Mouse (Mus musculus): ENCODE measurements at regions not wholly inside any gene's neighbourhood (a gene's known extent, or its start where the extent isn't known, plus 50 kb on each side); places are given as distances from the start of the nearest gene placed in this dataset.

DNA sequence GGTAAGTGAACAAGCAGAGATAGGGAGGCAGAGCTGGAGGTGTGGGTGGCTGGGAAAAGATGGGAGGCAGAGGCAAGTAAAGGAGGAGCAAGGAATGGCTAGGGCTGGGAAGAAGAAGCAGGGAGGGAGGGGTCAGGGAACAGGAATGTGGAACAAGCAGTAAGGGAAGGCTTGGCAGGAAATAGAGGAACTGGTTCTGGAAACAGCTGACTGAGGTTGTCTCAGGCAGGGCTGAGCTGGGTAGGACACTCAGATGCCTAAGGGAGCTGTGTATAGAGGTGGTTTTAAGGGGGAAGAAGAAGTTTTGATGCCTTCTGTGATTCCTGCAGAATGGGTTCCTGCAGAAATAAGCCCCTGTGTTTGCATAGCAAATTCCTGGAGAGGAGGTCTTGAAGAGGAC is 92.7 kb downstream of the Nucb2 start:
- Histone ChIP-seq H3K36me3 (ENCODE audit: control insufficient read depth, insufficient read depth, low read length, poor library complexity, severe bottlenecking) (no peaks in the 10 kb centered on the region), H3K27me3 (ENCODE audit: control insufficient read depth, insufficient read depth, low read length, poor library complexity, severe bottlenecking) (no peaks in the 10 kb centered on the region; the same call in 1 of the 2 replicates)
- no peak for DNase-seq (ENCODE audit: low read depth, low spot score)

DNA sequence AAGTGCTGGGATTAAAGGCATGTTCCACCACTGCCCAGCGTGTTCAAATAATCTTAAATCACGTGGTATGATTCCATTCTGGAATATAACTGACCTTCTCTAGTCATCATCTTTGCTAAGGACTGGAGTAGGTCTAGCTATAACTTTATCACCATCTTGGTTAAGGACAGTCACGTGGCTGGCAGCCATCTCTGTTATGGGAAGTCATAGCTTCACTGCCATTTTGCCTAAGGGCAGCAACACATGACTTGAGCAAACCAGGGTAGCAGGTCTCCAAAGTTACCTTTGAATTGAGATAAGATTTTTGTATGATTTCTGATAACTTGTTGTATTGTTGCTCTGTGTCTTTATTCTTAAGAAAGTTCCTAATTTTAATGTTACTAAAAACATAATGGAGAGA is 96.2 kb downstream of the Nucb2 start:
- DNase-seq (ENCODE audit: low read depth, low spot score), result no peak
- no peaks in the 10 kb centered on the region for H3K36me3 ChIP-seq (ENCODE audit: control insufficient read depth, insufficient read depth, low read length, poor library complexity, severe bottlenecking)

GRCm38 (mm10) chr7:116603167-116603839 is 99.1 kb downstream of the Nucb2 start:
- no peaks in the 10 kb centered on the region for H3K36me3 ChIP-seq (ENCODE audit: control insufficient read depth, insufficient read depth, low read length, poor library complexity, severe bottlenecking)
- H3K27me3 ChIP-seq (ENCODE audit: control insufficient read depth, insufficient read depth, low read length, poor library complexity, severe bottlenecking), result no peaks in the 10 kb centered on the region; the same call in 1 of the 2 replicates
- DNase-seq (ENCODE audit: low read depth, low spot score), result peak; percentile 64

More for the DNA sequence above, 96.2 kb downstream of the Nucb2 start:
- H3K27me3 ChIP-seq (ENCODE audit: control insufficient read depth, insufficient read depth, low read length, poor library complexity, severe bottlenecking), result no peaks in the 10 kb centered on the region; the same call in 1 of the 2 replicates

- DNase-seq (ENCODE audit: low read depth, low spot score), result peak; percentile 70
- no peaks in the 10 kb centered on the region; the same call in 1 of the 2 replicates for H3K27me3 ChIP-seq (ENCODE audit: control insufficient read depth, insufficient read depth, low read length, poor library complexity, severe bottlenecking)
- H3K36me3 ChIP-seq (ENCODE audit: control insufficient read depth, insufficient read depth, low read length, poor library complexity, severe bottlenecking), result no peaks in the 10 kb centered on the region
Observed at GRCm38 (mm10) chr7:116603840-116604194, 99.6 kb downstream of the Nucb2 start.

DNA sequence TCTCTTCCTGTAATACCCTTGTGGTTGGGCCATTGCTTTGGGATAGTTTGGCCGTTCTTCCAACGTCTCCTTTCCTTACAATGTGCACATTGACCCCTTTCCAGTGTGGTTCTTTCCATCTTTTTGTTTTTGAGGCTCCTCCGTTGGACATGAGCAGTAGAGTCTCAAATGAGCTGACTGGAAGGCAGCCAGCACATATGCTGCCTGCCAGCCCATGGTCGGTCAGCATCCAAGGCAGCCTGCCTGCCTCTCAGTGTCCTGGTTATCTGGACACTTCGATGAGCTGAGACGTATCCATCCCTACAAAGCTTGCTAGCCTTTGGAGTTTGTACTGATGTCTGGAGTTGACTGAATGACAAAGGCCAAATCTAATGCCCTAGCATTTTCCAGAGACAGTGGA is 102.1 kb downstream of the Nucb2 start:
- H3K27me3 ChIP-seq (ENCODE audit: control insufficient read depth, insufficient read depth, low read length, poor library complexity, severe bottlenecking), result no peaks in the 10 kb centered on the region; the same call in 1 of the 2 replicates
- no peak for DNase-seq (ENCODE audit: low read depth, low spot score)
- H3K36me3 ChIP-seq (ENCODE audit: control insufficient read depth, insufficient read depth, low read length, poor library complexity, severe bottlenecking), result no peaks in the 10 kb centered on the region

- Histone ChIP-seq H3K36me3 (ENCODE audit: control insufficient read depth, insufficient read depth, low read length, poor library complexity, severe bottlenecking) (no peaks in the 10 kb centered on the region), H3K27me3 (ENCODE audit: control insufficient read depth, insufficient read depth, low read length, poor library complexity, severe bottlenecking) (no peaks in the 10 kb centered on the region)
- peak; percentile 33 for DNase-seq (ENCODE audit: low read depth, low spot score)
Observed at GRCm38 (mm10) chr7:116606751-116607483, 102.7 kb downstream of the Nucb2 start.

DNA sequence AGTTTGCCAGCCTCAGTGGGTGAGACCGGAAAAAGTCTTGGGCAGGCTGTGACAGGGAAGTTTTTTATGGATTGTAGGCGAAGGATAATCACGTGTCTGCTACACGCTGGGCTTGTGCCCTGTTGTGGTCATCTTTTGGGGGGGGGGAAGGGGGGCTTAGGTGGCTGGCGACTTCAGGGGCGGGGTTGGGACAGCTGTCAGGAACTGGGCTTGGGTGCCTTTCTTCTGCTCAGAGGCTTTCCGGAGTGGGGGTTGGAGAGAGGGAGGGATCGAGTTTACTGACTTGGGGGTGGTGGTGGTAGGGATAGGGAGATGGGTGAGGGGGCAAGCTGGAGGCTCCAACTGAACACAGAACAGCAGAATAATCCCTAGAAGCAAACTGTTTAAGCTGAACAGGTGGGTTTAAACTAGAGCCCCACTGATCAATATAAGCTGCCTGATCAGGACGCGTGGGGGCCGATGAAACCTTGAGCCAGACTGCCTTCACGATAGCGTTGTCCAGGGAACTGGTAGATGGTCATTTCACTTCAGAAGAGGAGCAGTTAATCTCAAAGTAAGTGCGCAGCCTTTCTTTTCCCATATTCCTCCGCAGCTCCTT is 103.6 kb downstream of the Nucb2 start:
- no peaks in the 10 kb centered on the region for H3K27me3 ChIP-seq (ENCODE audit: control insufficient read depth, insufficient read depth, low read length, poor library complexity, severe bottlenecking)
- peak; percentile 26 for DNase-seq (ENCODE audit: low read depth, low spot score)
- no peaks in the 10 kb centered on the region for H3K36me3 ChIP-seq (ENCODE audit: control insufficient read depth, insufficient read depth, low read length, poor library complexity, severe bottlenecking)

DNA sequence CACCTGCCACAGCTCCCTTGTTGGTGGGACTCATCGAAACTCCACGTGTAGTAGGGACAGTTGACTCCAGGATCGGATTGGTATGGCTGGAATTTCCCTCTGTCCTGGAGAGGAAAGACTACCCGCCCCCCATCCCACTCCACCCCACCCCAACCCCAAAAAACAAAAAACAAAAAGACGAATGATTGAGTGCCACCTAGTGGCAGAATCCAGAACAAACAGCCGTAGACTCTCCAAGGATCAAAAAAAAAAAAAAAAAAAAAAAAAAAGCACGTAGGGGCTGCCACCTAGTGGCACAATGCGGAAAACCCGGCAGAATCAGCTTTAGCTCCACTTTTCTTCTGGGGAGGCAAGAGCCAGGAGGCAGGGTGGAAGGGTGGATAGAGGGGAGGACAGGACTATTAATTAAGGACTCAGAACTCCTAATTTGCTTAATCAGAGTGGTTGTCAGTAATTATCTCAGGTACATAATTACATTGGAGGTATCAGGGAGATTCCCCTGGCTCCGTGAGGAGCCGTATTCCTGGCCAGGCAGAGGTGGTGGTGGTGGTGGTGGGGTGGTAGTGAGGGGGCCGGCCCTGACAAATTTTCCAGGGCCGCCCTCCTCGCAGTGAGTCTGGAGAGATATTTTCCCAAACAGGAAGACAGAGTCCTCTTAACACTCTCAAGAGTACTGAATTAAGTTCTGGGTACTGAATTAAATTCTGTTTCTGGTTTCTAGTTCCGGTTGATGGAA is 104.3 kb downstream of the Nucb2 start:
- DNase-seq (ENCODE audit: low read depth, low spot score), result peak; percentile 87
- Histone ChIP-seq H3K27me3 (ENCODE audit: control insufficient read depth, insufficient read depth, low read length, poor library complexity, severe bottlenecking) (no peaks in the 10 kb centered on the region), H3K36me3 (ENCODE audit: control insufficient read depth, insufficient read depth, low read length, poor library complexity, severe bottlenecking) (no peaks in the 10 kb centered on the region)

- H3K27me3 ChIP-seq (ENCODE audit: control insufficient read depth, insufficient read depth, low read length, poor library complexity, severe bottlenecking), result no peaks in the 10 kb centered on the region
- DNase-seq (ENCODE audit: low read depth, low spot score), result no peak
- no peaks in the 10 kb centered on the region for H3K36me3 ChIP-seq (ENCODE audit: control insufficient read depth, insufficient read depth, low read length, poor library complexity, severe bottlenecking)
Observed at GRCm38 (mm10) chr7:116609406-116609805, 105.2 kb downstream of the Nucb2 start.

DNA sequence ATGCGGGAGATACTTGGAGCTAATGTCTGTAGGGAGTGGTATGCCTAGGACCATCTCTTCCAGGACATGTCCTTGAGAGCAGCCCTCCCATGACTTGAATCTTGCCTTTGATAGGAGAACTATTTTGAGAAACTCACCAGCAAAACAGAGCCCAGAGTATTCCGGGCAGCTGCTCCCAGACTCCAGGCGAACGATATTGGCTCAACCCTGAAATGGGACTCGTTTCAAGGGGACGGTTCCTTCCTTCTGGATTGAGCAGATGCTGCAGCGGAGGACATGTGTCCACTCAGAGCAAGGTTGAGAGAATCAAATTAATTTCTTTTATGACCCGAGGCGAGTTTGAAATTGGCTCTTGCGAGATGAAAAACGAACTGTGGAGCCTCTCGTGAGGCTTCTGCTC is 105.7 kb downstream of the Nucb2 start:
- no peaks in the 10 kb centered on the region for H3K36me3 ChIP-seq (ENCODE audit: control insufficient read depth, insufficient read depth, low read length, poor library complexity, severe bottlenecking)
- no peaks in the 10 kb centered on the region for H3K27me3 ChIP-seq (ENCODE audit: control insufficient read depth, insufficient read depth, low read length, poor library complexity, severe bottlenecking)
- no peak for DNase-seq (ENCODE audit: low read depth, low spot score)

DNA sequence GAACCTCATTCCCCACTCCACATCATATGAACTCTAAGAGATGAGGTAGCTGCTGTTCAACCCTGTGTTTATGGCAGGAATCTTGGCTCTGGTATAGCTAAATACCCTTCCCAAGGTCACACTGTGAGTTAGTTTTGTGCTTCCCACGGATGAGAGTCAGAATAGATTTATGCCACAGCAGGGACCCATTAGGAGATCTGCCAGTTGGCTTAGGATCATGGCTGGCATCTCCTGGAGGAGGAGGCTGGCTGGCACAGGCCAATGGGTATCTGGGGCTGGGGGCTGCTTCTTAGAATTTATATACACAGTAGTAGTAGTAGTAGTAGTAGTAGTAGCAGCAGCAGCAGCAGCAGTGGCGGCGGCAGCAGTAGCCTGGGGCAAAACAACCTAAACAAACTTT is 111.8 kb downstream of the Nucb2 start:
- Histone ChIP-seq H3K27me3 (ENCODE audit: control insufficient read depth, insufficient read depth, low read length, poor library complexity, severe bottlenecking) (no peaks in the 10 kb centered on the region), H3K36me3 (ENCODE audit: control insufficient read depth, insufficient read depth, low read length, poor library complexity, severe bottlenecking) (no peaks in the 10 kb centered on the region)
- no peak for DNase-seq (ENCODE audit: low read depth, low spot score)

- no peaks in the 10 kb centered on the region for H3K36me3 ChIP-seq (ENCODE audit: control insufficient read depth, insufficient read depth, low read length, poor library complexity, severe bottlenecking)
- no peaks in the 10 kb centered on the region for H3K27me3 ChIP-seq (ENCODE audit: control insufficient read depth, insufficient read depth, low read length, poor library complexity, severe bottlenecking)
- no peak for DNase-seq (ENCODE audit: low read depth, low spot score)
Observed at GRCm38 (mm10) chr7:116619636-116620035, 115.5 kb downstream of the Nucb2 start.

- Histone ChIP-seq H3K36me3 (ENCODE audit: control insufficient read depth, insufficient read depth, low read length, poor library complexity, severe bottlenecking) (no peaks in the 10 kb centered on the region), H3K27me3 (ENCODE audit: control insufficient read depth, insufficient read depth, low read length, poor library complexity, severe bottlenecking) (no peaks in the 10 kb centered on the region)
- peak; percentile 82 for DNase-seq (ENCODE audit: low read depth, low spot score)
Observed at GRCm38 (mm10) chr7:116620381-116620780, 116.2 kb downstream of the Nucb2 start.

DNA sequence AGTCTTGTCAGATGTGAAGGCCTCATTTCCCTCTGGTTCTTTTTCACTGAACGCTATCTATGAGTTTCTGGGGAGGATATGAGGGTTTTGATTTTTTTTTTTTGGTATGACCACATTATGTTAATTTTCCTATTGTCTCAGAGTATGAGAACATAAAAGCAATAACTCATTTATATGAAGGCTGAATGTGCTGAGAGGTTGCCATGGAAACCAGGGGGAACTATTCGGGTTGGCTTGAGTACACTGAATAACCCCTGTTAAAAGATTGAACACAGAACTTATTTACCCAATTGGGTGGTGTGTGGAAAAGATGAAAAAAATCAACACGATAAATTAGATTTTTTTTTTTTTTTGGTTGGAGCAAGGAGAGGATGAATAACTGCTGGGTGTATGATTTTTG is 129.0 kb downstream of the Nucb2 start:
- DNase-seq (ENCODE audit: low read depth, low spot score), result no peak

More for the DNA sequence above, 129.0 kb downstream of the Nucb2 start:
- no peaks in the 10 kb centered on the region for H3K27me3 ChIP-seq (ENCODE audit: control insufficient read depth, insufficient read depth, low read length, poor library complexity, severe bottlenecking)
- H3K36me3 ChIP-seq (ENCODE audit: control insufficient read depth, insufficient read depth, low read length, poor library complexity, severe bottlenecking), result no peaks in the 10 kb centered on the region
